Mouse (Mus musculus): ENCODE measurements around the gene Prss43. TPM values are rescaled to one million over a fixed set of nuclear protein-coding genes. Genes with fewer than 3 reads are reported as not detected.
"Not testable (repeated sequence)": the region's sequence is repeated elsewhere in the genome, so short reads cannot be mapped to it uniquely, and the experiment has no call there.

The Prss43 gene
- total and polyA plus RNA-seq, 2 experiments from 2014 or later = not detected

DNA sequence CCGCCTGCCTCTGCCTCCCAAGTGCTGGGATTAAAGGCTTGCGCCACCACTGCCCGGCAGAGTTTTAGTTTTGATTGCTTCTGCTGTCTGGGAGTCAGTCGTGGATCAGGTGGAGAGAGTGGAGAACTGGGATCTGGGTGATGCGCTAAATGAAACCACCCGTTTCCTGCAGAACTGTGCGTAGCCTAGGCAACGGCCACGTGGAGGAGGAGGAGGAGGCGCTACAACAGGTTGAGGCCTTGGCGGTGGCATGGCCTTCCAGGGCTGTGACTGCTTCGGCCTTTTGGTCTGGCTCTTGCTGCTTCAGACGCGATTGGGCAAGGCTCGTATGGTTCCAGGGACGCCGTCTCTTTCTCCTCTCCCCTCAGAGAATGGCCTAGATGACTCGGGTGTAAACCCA lies 12.7 kb upstream of the Prss43 start, which contains the start of gene Prss44:
Gene Prss44 (plus strand): TSS at position 206 of the 400 bp plus-strand sequence.
- no peak for TF ChIP-seq CTCF (IDR thresholded peaks at IDR 0.05; ENCODE audit: low read depth)
- no peak within 1 kb of the TSS for H3K4me3 ChIP-seq (ENCODE audit: low read depth, low read length)
- H3K4me1 ChIP-seq (ENCODE audit: insufficient read depth) = no peaks in the 10 kb centered on the region
- no peak within 1 kb of the TSS for H3K9ac ChIP-seq
- H3K27me3 ChIP-seq (ENCODE audit: insufficient read depth, low read length) = no peaks in the 10 kb centered on the region
- no peaks in the 10 kb centered on the region for H3K9me3 ChIP-seq (ENCODE audit: low read length)
- no peak within 1 kb of the TSS for H3K27ac ChIP-seq (ENCODE audit: low read depth, low read length)
- ATAC-seq = no peak
- H3K4me2 ChIP-seq (ENCODE audit: low read depth) = no peak within 1 kb of the TSS
- no peaks in the 10 kb centered on the region for H3K36me3 ChIP-seq (ENCODE audit: insufficient read depth)
- no peak for DNase-seq
- 69% methylated on average over 18 of the region's 18 CpGs for WGBS

- H3K9me3 ChIP-seq (ENCODE audit: low read length); H3K9ac ChIP-seq; H3K4me1 ChIP-seq (ENCODE audit: insufficient read depth); H3K27me3 ChIP-seq (ENCODE audit: insufficient read depth, low read length); H3K4me2 ChIP-seq (ENCODE audit: low read depth); H3K27ac ChIP-seq (ENCODE audit: low read depth, low read length); H3K4me3 ChIP-seq (ENCODE audit: low read depth, low read length); DNase-seq; H3K36me3 ChIP-seq (ENCODE audit: insufficient read depth); ATAC-seq: not testable (repeated sequence)
Measured at GRCm38 (mm10) chr9:110820546-110820945, 5.9 kb upstream of the Prss43 start.

DNA sequence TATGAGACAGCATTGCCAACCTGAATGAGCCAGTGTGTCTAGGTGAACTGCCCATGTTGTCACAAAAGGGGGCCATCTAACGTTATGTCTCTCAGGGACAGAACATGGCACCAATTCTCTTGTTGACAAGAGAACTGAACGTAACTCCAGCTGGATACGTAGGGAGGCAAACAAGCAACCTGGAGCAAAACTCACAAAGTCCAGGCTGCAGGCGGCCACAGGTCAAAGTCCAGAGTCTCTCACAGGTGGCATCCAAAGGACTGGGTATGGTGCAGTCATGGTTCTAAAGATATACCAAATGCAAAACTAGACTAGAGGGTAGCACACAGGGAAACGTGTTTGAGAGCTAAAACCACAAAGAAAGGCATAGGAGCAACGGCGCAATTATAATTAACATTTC lies 5.1 kb upstream of the Prss43 start:
- H3K4me1 ChIP-seq (ENCODE audit: insufficient read depth) = no peaks in the 10 kb centered on the region
- no peak overlapping the region for H3K4me3 ChIP-seq (ENCODE audit: low read depth, low read length)
- no peak overlapping the region for H3K9ac ChIP-seq
- ATAC-seq (no peak), DNase-seq (no peak)
- WGBS = 87% methylated on average over 7 of the region's 7 CpGs
- no peak overlapping the region for H3K4me2 ChIP-seq (ENCODE audit: low read depth)
- H3K36me3 ChIP-seq (ENCODE audit: insufficient read depth) = no peaks in the 10 kb centered on the region
- TF ChIP-seq CTCF (IDR thresholded peaks at IDR 0.05; ENCODE audit: low read depth) = no peak
- H3K27me3 ChIP-seq (ENCODE audit: insufficient read depth, low read length) = no peaks in the 10 kb centered on the region
- no peak overlapping the region for H3K27ac ChIP-seq (ENCODE audit: low read depth, low read length)
- no peaks in the 10 kb centered on the region for H3K9me3 ChIP-seq (ENCODE audit: low read length)

- Histone ChIP-seq H3K27ac (ENCODE audit: low read depth, low read length) (no peak overlapping the region), H3K9me3 (ENCODE audit: low read length) (no peaks in the 10 kb centered on the region), H3K4me3 (ENCODE audit: low read depth, low read length) (no peak overlapping the region), H3K36me3 (ENCODE audit: insufficient read depth) (no peaks in the 10 kb centered on the region), H3K27me3 (ENCODE audit: insufficient read depth, low read length) (no peaks in the 10 kb centered on the region), H3K4me2 (ENCODE audit: low read depth) (no peak overlapping the region), H3K9ac (no peak overlapping the region), H3K4me1 (ENCODE audit: insufficient read depth) (no peaks in the 10 kb centered on the region)
- 62% methylated on average over 4 of the region's 4 CpGs for WGBS
- no peak for TF ChIP-seq CTCF (IDR thresholded peaks at IDR 0.05; ENCODE audit: low read depth)
- no peak for ATAC-seq
- peak; percentile 15 for DNase-seq
Measured at GRCm38 (mm10) chr9:110825426-110825825, 1.1 kb upstream of the Prss43 start.

DNA sequence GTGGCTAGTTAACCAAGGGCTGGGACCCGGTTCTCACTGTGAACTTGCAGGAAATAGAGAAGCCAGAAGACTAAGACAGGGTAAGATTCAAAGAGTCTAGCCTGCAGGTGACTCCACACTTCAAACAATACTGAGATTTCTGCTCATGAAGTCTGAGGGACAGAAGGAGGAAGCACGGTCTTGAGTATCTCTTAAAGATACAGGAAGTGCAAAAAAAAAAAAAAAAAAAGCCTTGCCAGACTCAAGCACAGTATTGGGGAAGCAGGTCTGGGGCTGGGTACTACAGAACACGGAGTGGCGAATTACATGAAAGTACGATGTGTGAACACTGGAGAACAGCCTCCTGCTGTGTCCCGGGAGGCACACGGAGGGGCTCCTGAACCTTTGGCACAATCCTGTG lies 658 bp upstream of the Prss43 start:
- ATAC-seq (no peak), DNase-seq (no peak)
- WGBS = 64% methylated on average over 7 of the region's 7 CpGs
- Histone ChIP-seq H3K9ac (no peak overlapping the region), H3K4me2 (ENCODE audit: low read depth) (no peak overlapping the region), H3K4me1 (ENCODE audit: insufficient read depth) (no peaks in the 10 kb centered on the region), H3K36me3 (ENCODE audit: insufficient read depth) (no peaks in the 10 kb centered on the region), H3K27me3 (ENCODE audit: insufficient read depth, low read length) (no peaks in the 10 kb centered on the region), H3K27ac (ENCODE audit: low read depth, low read length) (no peak overlapping the region), H3K4me3 (ENCODE audit: low read depth, low read length) (no peak overlapping the region), H3K9me3 (ENCODE audit: low read length) (no peaks in the 10 kb centered on the region)
- no peak for TF ChIP-seq CTCF (IDR thresholded peaks at IDR 0.05; ENCODE audit: low read depth)

DNA sequence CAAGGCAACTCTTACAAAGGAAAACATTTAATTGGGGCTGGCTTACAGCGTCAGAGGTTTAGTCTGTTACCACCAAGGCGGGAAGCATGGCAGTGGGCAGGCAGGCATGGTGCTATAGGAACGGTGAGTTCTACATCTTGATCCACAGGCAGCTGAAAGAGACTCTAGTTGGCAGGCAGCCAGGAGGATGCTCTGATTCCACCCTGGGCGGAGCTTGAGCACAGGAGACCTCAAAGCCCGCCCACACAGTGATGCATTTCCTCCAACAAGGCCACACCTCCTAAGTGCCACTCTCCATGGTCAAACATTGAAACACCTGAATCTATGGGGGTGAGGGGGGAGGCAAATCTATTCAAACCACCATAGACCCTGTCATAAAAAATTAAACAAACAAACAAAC lies 6.5 kb downstream of the Prss43 start:
- WGBS = 73% methylated on average over 5 of the region's 5 CpGs
- Histone ChIP-seq H3K27ac (ENCODE audit: low read depth, low read length) (no peak overlapping the region), H3K9ac (no peak overlapping the region), H3K9me3 (ENCODE audit: low read length) (no peaks in the 10 kb centered on the region), H3K4me2 (ENCODE audit: low read depth) (no peak overlapping the region), H3K27me3 (ENCODE audit: insufficient read depth, low read length) (no peaks in the 10 kb centered on the region), H3K4me1 (ENCODE audit: insufficient read depth) (no peaks in the 10 kb centered on the region), H3K36me3 (ENCODE audit: insufficient read depth) (no peaks in the 10 kb centered on the region), H3K4me3 (ENCODE audit: low read depth, low read length) (no peak overlapping the region)
- ATAC-seq (no peak), DNase-seq (peak; percentile 9)
- TF ChIP-seq CTCF (IDR thresholded peaks at IDR 0.05; ENCODE audit: low read depth) = no peak

GRCm38 (mm10) chr9:110834411-110834810 lies 7.9 kb downstream of the Prss43 start, which contains the start of gene Prss45:
TSS of gene Prss45 (plus strand) at chr9:110834588.
- Histone ChIP-seq H3K36me3 (ENCODE audit: insufficient read depth) (no peaks in the 10 kb centered on the region), H3K4me1 (ENCODE audit: insufficient read depth) (no peaks in the 10 kb centered on the region), H3K4me3 (ENCODE audit: low read depth, low read length) (no peak within 1 kb of the TSS), H3K27me3 (ENCODE audit: insufficient read depth, low read length) (no peaks in the 10 kb centered on the region), H3K9ac (no peak within 1 kb of the TSS), H3K27ac (ENCODE audit: low read depth, low read length) (no peak within 1 kb of the TSS), H3K9me3 (ENCODE audit: low read length) (no peaks in the 10 kb centered on the region), H3K4me2 (ENCODE audit: low read depth) (no peak within 1 kb of the TSS)
- TF ChIP-seq CTCF (IDR thresholded peaks at IDR 0.05; ENCODE audit: low read depth) = no peak
- WGBS = 82% methylated on average over 19 of the region's 19 CpGs
- DNase-seq = no peak
- no peak for ATAC-seq

DNA sequence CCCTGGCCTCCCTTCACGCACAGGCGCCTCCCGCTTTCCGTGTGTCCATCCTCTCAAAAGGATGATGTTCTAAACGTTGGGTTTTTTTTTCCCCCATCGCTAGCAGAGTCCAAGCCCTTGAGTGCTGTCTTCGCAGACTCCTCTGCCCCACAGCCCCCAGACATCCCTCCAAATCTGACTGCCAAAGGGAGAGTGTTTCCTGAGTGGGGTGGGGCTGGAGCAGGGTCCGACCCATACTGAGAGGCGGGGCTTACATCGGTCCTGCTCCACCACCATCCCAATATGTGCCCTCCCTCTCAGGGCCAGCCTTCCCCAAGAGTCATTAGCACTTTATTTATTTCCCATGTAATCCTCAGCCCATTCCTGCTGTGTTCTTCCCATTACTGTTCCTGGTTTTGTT lies 8.5 kb downstream of the Prss43 start:
- 40% methylated on average over 10 of the region's 10 CpGs for WGBS

More for the DNA sequence above, 8.5 kb downstream of the Prss43 start:
- no peaks in the 10 kb centered on the region for H3K27me3 ChIP-seq (ENCODE audit: insufficient read depth, low read length)
- TF ChIP-seq CTCF (IDR thresholded peaks at IDR 0.05; ENCODE audit: low read depth) = no peak
- H3K4me3 ChIP-seq (ENCODE audit: low read depth, low read length) = no peak overlapping the region
- ATAC-seq = no peak
- no peak for DNase-seq
- no peak overlapping the region for H3K9ac ChIP-seq
- H3K27ac ChIP-seq (ENCODE audit: low read depth, low read length) = no peak overlapping the region
- no peaks in the 10 kb centered on the region for H3K36me3 ChIP-seq (ENCODE audit: insufficient read depth)
- no peak overlapping the region for H3K4me2 ChIP-seq (ENCODE audit: low read depth)
- H3K4me1 ChIP-seq (ENCODE audit: insufficient read depth) = no peaks in the 10 kb centered on the region
- no peaks in the 10 kb centered on the region for H3K9me3 ChIP-seq (ENCODE audit: low read length)
